Mouse (Mus musculus) cerebellum, adult 2 months (tissue): ENCODE data around the gene Prim2. TPM values are rescaled to one million over a fixed set of nuclear protein-coding genes. Genes with fewer than 3 reads are reported as not detected.
"Not testable (repeated sequence)": the region's sequence is repeated elsewhere in the genome, so short reads cannot be mapped to it uniquely, and the experiment has no call there.

Source experiments
- DNase-seq, 2 experiments: peaks; one replicate each; pipeline ENCODE4 v3.0.0; 2021
- H3K27ac ChIP-seq: fragments of 200-500 bp; 2 replicates; pipeline ENCODE4 v1.5.1; 2012; ENCODE audit warnings: low read length, control low read depth, inconsistent platforms; ENCODE audit not compliant: insufficient read depth
- H3K27me3 ChIP-seq: fragments of 200-500 bp; 2 replicates; pipeline ENCODE4 v1.6.1; 2012; ENCODE audit warnings: inconsistent platforms, mild to moderate bottlenecking, low read length, moderate library complexity; ENCODE audit not compliant: control insufficient read depth, insufficient read depth
- H3K4me1 ChIP-seq: fragments of 200-500 bp; 2 replicates; pipeline ENCODE4 v1.6.1; 2011; ENCODE audit warnings: low read length; ENCODE audit not compliant: control insufficient read depth, insufficient read depth
- H3K4me3 ChIP-seq: fragments of 200-500 bp; replicated peaks from 2 replicates; pipeline ENCODE3; 2011; ENCODE audit warnings: mild to moderate bottlenecking, low read depth, low read length, control low read depth; ENCODE audit not compliant: insufficient read depth
- CTCF ChIP-seq: fragments of 200-500 bp; IDR thresholded peaks from 2 replicates; pipeline ENCODE4 v1.5.1; 2011; ENCODE audit warnings: low read depth, mild to moderate bottlenecking, control low read depth, low read length, moderate library complexity, borderline replicate concordance; ENCODE audit not compliant: insufficient read depth
- POLR2A ChIP-seq: fragments of 200-500 bp; IDR thresholded peaks from 2 replicates; pipeline ENCODE4 v1.6.1; 2011; ENCODE audit warnings: low read length, control low read depth, borderline replicate concordance; ENCODE audit not compliant: insufficient read depth
- WGBS: fragments of 180-500 bp; shearing (Covaris S2); methylation state at CpG from one replicate; pipeline ENCODE4 v1.1.7; 2018; 5-methylcytosine and 5-hydroxymethylcytosine counted together
- polyA plus RNA-seq: library from polyadenylated mRNA; depleted of rRNA; stranded (reverse); fragments of >200 nt; gene quantifications from 2 replicates; pipeline ENCODE4 v1.2.3, GENCODE M21; 2012

Prim2 gene
- polyA plus RNA-seq, 1 experiment = 11.8 TPM

- no peak overlapping the region for H3K27ac ChIP-seq
- no peaks in the 10 kb centered on the region for H3K27me3 ChIP-seq
- no peaks in the 10 kb centered on the region for H3K4me1 ChIP-seq
- H3K4me3 ChIP-seq = no peak overlapping the region
- TF ChIP-seq CTCF = no peak
- no peak for TF ChIP-seq POLR2A
- 89% methylated on average over 10 of the region's 10 CpGs for WGBS
- DNase-seq = no peak
Measured at GRCm38 (mm10) chr1:33636421-33637195, 33.0 kb downstream of the Prim2 start.

GRCm38 (mm10) chr1:33631002-33631618 lies 38.5 kb downstream of the Prim2 start:
- H3K27me3 ChIP-seq, DNase-seq, H3K4me1 ChIP-seq, H3K4me3 ChIP-seq, H3K27ac ChIP-seq: not testable (repeated sequence)
- WGBS = 94% methylated on average over 1 of the region's 1 CpGs

GRCm38 (mm10) chr1:33627803-33628202 lies 41.8 kb downstream of the Prim2 start:
- TF ChIP-seq POLR2A (no peak), CTCF (no peak)
- no peaks in the 10 kb centered on the region for H3K27me3 ChIP-seq
- no peak for DNase-seq
- no peak overlapping the region for H3K27ac ChIP-seq
- WGBS = 85% methylated on average over 6 of the region's 6 CpGs
- no peaks in the 10 kb centered on the region for H3K4me1 ChIP-seq
- H3K4me3 ChIP-seq = no peak overlapping the region

GRCm38 (mm10) chr1:33627070-33627469 lies 42.5 kb downstream of the Prim2 start:
- no peak for TF ChIP-seq CTCF
- no peak for TF ChIP-seq POLR2A
- Histone ChIP-seq H3K27me3 (no peaks in the 10 kb centered on the region), H3K4me3 (no peak overlapping the region), H3K4me1 (no peaks in the 10 kb centered on the region), H3K27ac (no peak overlapping the region)
- WGBS = 89% methylated on average over 2 of the region's 2 CpGs
- DNase-seq = no peak

- Histone ChIP-seq H3K4me3 (no peak overlapping the region), H3K27ac (no peak overlapping the region), H3K4me1 (no peaks in the 10 kb centered on the region), H3K27me3 (no peaks in the 10 kb centered on the region)
- 95% methylated on average over 6 of the region's 6 CpGs for WGBS
- DNase-seq = no peak
- TF ChIP-seq POLR2A (no peak), CTCF (no peak)
Measured at GRCm38 (mm10) chr1:33624900-33625299, 44.7 kb downstream of the Prim2 start.

- no peak for DNase-seq
- no peak overlapping the region for H3K27ac ChIP-seq
- 76% methylated on average over 4 of the region's 4 CpGs for WGBS
- no peak overlapping the region for H3K4me3 ChIP-seq
- H3K4me1 ChIP-seq = no peaks in the 10 kb centered on the region
- no peak for TF ChIP-seq CTCF
- no peak for TF ChIP-seq POLR2A
- H3K27me3 ChIP-seq = no peaks in the 10 kb centered on the region
Measured at GRCm38 (mm10) chr1:33624441-33624840, 45.2 kb downstream of the Prim2 start.

- Histone ChIP-seq H3K27me3 (no peaks in the 10 kb centered on the region), H3K4me3 (no peak overlapping the region), H3K27ac (no peak overlapping the region), H3K4me1 (no peaks in the 10 kb centered on the region)
- no peak for DNase-seq
- TF ChIP-seq CTCF (no peak), POLR2A (no peak)
- 85% methylated on average over 10 of the region's 10 CpGs for WGBS
Measured at GRCm38 (mm10) chr1:33621791-33622190, 47.8 kb downstream of the Prim2 start.

GRCm38 (mm10) chr1:33620091-33620788 lies 49.4 kb downstream of the Prim2 start:
- DNase-seq = no peak
- WGBS = 94% methylated on average over 9 of the region's 9 CpGs
- Histone ChIP-seq H3K27ac (no peak overlapping the region), H3K4me3 (no peak overlapping the region), H3K27me3 (no peaks in the 10 kb centered on the region), H3K4me1 (no peaks in the 10 kb centered on the region)
- TF ChIP-seq CTCF (no peak), POLR2A (no peak)

- 85% methylated on average over 5 of the region's 6 CpGs for WGBS
Measured at GRCm38 (mm10) chr1:33616642-33617041, 53.0 kb downstream of the Prim2 start.

More at GRCm38 (mm10) chr1:33616642-33617041, 53.0 kb downstream of the Prim2 start:
- not testable (repeated sequence) for H3K4me3 ChIP-seq, H3K27ac ChIP-seq, H3K27me3 ChIP-seq, DNase-seq, H3K4me1 ChIP-seq
